Mouse (Mus musculus) T-helper 17 cell (primary cell): ENCODE measurements around the gene Stpg4.

ENCODE experiments used
- in situ Hi-C, 2 experiments: fragments of 300-600 bp; cut with MboI, MseI; formaldehyde crosslinking; loops; 1 replicate in 1 of 2; 2 replicates in 1 of 2; pipeline ENCODE4 v1.15.1; 2025; ENCODE audit warnings: high pct_unique_total_duplicates in 2 of 2

Gene Stpg4

GRCm38 (mm10) chr17:87427511-87427910, at the start of gene Stpg4:
Gene Stpg4 (minus strand): TSS chr17:87427741.
- in situ Hi-C loops: no loop called here

- in situ Hi-C loops: no loop called here
Measured at GRCm38 (mm10) chr17:87475356-87475755, 47.8 kb upstream of the Stpg4 start.

- in situ Hi-C loops: no loop called here
Measured at GRCm38 (mm10) chr17:87474501-87474795, 46.9 kb upstream of the Stpg4 start.

GRCm38 (mm10) chr17:87473736-87474500, 46.4 kb upstream of the Stpg4 start:
- in situ Hi-C loops: no loop called here

GRCm38 (mm10) chr17:87473441-87473735, 45.8 kb upstream of the Stpg4 start:
- in situ Hi-C loops: no loop called here

GRCm38 (mm10) chr17:87472879-87473278, 45.3 kb upstream of the Stpg4 start:
- in situ Hi-C loops: no loop called here

GRCm38 (mm10) chr17:87471661-87472060, 44.1 kb upstream of the Stpg4 start:
- in situ Hi-C loops: no loop called here

- in situ Hi-C loops: no loop called here
Measured at GRCm38 (mm10) chr17:87470797-87471196, 43.3 kb upstream of the Stpg4 start.

- in situ Hi-C loops: no loop called here
Measured at GRCm38 (mm10) chr17:87470282-87470681, 42.7 kb upstream of the Stpg4 start.

GRCm38 (mm10) chr17:87469428-87469827, 41.9 kb upstream of the Stpg4 start:
- in situ Hi-C loops: loop anchor here in 1 of 2 experiments (10.0 kb wide), 1 partner anchor 105 kb away; no protein-coding TSS in a partner anchor

- in situ Hi-C loops: loop anchor here in 1 of 2 experiments (10.0 kb wide), 1 partner anchor 106 kb away; no protein-coding TSS in a partner anchor
Measured at GRCm38 (mm10) chr17:87468616-87469015, 41.1 kb upstream of the Stpg4 start.

- in situ Hi-C loops: loop anchor here in 1 of 2 experiments (10.0 kb wide), 1 partner anchor 113 kb away; no protein-coding TSS in a partner anchor
Measured at GRCm38 (mm10) chr17:87461499-87461896, 34.0 kb upstream of the Stpg4 start.

- in situ Hi-C loops: loop anchor here in 1 of 2 experiments (10.0 kb wide), 1 partner anchor 114 kb away; no protein-coding TSS in a partner anchor
Measured at GRCm38 (mm10) chr17:87460669-87461498, 33.3 kb upstream of the Stpg4 start.

GRCm38 (mm10) chr17:87459750-87460668, 32.5 kb upstream of the Stpg4 start:
- in situ Hi-C loops: loop anchor here in 1 of 2 experiments (10.0 kb wide), 1 partner anchor 115 kb away; no protein-coding TSS in a partner anchor

- in situ Hi-C loops: no loop called here
Measured at GRCm38 (mm10) chr17:87458911-87459749, 31.6 kb upstream of the Stpg4 start.

GRCm38 (mm10) chr17:87457961-87458360, 30.4 kb upstream of the Stpg4 start:
- in situ Hi-C loops: no loop called here

GRCm38 (mm10) chr17:87454121-87454520, 26.6 kb upstream of the Stpg4 start:
- in situ Hi-C loops: loop anchor here in 1 of 2 experiments (5.0 kb wide), 1 partner anchor 83 kb away; no protein-coding TSS in a partner anchor

- in situ Hi-C loops: loop anchor here in 1 of 2 experiments (5.0 kb wide), 1 partner anchor 84 kb away; no protein-coding TSS in a partner anchor
Measured at GRCm38 (mm10) chr17:87453336-87453735, 25.8 kb upstream of the Stpg4 start.

GRCm38 (mm10) chr17:87448881-87449280, 21.3 kb upstream of the Stpg4 start:
- in situ Hi-C loops: no loop called here

GRCm38 (mm10) chr17:87448339-87448738, 20.8 kb upstream of the Stpg4 start:
- in situ Hi-C loops: no loop called here
